Mouse (Mus musculus) left cerebral cortex, adult 8-10 months (tissue): ENCODE data around the gene Ap2s1. TPM values are rescaled to one million over a fixed set of nuclear protein-coding genes. Genes with fewer than 3 reads are reported as not detected.
"Not testable (repeated sequence)": the region's sequence is repeated elsewhere in the genome, so short reads cannot be mapped to it uniquely, and the experiment has no call there.

Source experiments
- DNase-seq, 2 experiments: peaks; one replicate each; pipeline ENCODE4 v3.0.0; 2022; ENCODE audit warnings: low spot score in 2 of 2
- total RNA-seq, 4 experiments: library from RNA; stranded (reverse); gene quantifications; 2 replicates each; pipeline ENCODE4 v1.2.4; 2022

Gene Ap2s1
- 100 to 1,000 TPM; 244 to 255 (median 248) TPM for total RNA-seq

DNA sequence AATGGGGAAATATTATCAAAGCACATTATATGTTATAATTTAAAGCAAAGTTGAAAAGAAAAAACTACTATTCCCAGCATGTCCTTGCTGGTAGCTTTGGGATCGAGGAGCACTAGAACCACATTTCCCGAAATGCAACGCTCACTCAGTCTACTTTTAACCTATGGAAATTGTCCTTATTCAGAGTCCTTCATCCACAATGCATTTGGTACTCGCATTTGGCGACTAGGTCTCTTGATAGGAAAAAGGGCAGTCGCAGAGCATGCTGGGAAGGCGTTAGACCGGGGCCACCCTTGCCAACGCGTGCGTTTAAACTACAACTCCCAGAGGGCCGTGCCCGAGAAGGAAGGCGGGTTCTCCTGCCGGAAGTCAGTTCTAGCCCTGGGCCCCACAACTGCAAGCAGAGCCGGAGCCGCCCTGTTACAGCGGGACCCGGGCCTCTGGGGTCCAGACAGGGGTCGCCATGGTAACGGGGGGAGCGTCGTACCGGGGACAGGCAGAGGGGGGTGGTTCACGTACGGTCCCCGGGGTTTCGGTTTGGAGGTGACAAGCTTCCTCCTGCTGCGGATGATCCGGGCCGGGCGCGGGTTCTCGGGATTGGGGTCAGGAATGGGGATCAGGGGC is at the start of gene Ap2s1:
Gene Ap2s1, plus strand, starts transcription at position 338 of the 624 bp plus-strand sequence.
- peak; percentile 92 to 98 for DNase-seq

GRCm38 (mm10) chr7:16689196-16689595 is 49.0 kb upstream of the Ap2s1 start:
- DNase-seq: no peak

DNA sequence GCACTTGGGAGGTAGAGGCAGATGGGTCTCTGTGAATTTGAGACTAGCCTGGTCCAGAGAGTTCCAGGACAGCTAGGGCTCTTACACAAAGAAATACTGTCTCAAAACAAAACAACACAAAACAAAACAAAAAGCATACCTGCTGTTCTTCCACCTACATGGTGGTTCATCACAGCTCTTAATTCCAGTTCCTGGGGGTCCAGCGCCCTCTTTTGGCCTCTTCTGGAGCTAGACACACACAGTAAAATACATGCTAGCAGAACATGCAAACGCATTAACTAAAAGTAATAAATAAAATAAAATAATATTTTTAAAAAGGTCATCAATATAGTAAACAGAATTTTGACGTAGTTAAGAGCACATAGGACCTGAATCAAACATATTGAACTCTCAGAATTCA is 43.2 kb upstream of the Ap2s1 start:
- no peak for DNase-seq

DNA sequence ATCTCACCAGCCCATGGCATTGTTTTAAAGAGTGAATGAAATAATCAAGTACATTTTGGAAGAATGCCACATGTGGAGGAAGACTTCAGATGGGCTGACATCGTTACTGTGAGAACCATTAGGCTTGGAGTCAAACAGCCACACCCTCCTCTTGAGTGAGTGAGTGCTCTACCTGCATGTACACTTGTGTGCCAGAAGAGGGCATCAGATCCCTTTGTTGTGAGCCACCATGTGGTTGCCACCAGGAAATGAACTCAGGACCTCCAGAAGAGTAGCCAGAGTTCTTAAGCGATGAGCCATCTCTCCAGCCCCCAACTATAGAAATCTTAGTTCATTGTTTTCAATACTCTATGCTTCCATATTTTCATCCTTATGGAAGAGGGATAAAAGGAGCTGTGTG is 39.2 kb upstream of the Ap2s1 start:
- no peak for DNase-seq

DNA sequence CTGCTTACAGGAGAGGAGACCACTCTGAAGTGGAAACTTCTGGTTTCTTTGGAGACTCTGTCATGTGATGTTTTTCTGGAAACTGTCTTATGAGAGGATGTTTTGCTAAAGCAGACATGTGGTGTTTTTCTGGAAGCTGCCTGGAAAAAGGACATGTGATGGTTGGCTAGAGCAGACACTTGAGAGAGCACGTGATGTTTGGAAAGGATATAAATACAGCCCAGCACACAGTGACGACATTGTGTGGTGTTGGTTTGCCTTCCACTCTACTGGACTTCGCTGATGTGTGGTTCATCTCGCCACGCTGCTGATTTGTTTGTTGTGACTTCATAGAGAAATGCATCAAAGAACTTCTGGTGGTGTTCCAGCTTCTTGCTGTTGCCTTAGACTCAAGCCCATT is 37.6 kb upstream of the Ap2s1 start:
- DNase-seq: no peak

DNA sequence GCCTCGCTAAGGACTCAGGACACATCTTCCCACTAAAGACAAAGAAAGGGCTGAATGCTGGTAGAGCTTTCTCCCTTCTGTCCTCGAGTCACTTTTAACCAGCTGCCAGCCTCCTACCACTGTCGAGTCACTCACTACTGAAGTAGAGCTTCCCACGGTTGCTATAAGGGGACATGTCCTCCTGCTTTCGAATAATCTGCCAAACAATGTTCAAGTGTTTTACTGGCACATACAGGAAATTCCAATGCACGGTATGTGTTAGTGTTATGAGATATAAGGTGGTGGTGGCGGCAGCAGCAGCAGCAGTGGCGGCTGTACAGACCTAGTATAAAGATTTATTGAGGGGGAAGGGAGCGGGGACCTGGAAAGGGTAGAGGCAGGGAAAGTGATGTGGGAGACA is 31.8 kb upstream of the Ap2s1 start:
- DNase-seq: peak in 1 of 2 experiments; percentile 71

DNA sequence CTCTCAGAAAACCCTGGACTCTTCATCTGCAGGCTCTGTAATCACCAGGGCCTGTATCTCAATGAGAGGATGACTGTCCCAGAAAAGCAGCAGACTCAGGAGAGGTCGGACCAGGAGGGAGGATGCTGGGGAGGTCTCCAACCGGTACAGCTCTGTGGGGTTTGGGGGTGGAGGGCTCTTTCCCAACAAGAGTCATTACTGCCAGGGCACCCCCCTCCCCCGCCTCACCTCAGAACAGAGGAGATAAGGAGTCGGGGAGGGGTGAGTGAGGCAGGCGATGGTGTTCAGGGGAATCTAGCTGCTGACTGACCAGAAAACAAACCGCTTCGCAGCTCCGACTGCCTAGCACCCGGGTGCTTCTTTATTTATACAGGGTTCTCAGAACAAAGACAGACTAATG is 30.0 kb upstream of the Ap2s1 start:
- DNase-seq: no peak

DNA sequence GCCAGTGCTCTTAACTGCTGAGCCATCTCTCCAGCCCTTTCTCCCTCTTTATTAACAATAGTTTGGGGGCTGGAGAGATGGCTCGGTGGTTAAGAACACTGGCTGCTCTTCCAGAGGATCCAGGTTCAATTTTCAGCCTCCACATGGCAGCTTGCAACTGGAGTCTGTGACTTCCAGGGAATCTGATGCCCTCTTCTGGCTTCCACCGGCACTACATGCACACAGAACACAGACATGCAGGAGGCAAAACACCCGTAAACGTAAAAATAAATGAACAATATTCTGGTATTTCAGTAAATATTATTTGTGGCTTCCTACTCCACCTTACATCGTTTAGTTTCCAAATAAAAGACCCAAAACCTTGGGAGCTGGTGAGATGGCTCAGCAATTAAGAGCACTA is 27.6 kb upstream of the Ap2s1 start:
- no peak for DNase-seq

- DNase-seq: no peak
Observed at GRCm38 (mm10) chr7:16712633-16713415, 25.4 kb upstream of the Ap2s1 start.

DNA sequence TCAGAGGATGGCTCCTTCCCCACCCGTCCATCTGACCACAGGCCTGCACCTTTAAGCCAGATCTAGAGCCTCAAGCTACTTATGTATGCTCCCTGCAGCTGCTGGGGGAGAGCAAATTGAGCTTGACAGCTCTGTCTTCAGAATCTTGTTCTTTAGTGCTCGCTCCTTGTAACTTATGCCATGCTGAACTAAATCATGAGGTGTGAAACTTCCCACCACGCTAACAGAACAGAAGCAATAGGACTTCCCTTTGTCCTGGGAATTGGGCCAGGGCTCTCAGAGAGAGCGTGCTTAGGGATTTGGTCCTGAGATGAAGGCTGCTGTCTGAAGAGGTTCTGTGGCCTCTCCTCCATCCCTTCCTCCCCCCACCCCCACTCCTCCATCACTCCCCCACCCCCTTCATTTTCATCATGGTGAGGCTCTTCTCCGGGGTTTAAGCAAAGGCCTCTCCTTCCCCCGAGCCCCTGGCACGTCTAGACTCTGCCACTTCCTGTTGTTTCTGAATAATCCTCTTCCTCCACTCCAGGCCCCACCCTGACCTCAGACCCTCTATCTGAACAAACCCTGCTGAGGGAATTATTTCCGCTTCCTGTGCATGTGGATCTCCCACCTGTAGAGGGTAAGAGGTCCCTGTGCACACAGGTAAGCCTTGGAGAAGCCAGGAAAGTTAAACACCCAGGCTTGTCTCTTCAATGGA is 21.6 kb upstream of the Ap2s1 start:
- DNase-seq: not testable (repeated sequence)

- DNase-seq: no peak
Observed at GRCm38 (mm10) chr7:16721629-16722028, 16.6 kb upstream of the Ap2s1 start, which contains the start of gene Ceacam9. Gene Ceacam9 (plus strand): TSS chr7:16721929.

GRCm38 (mm10) chr7:16722490-16722889 is 15.7 kb upstream of the Ap2s1 start:
- not testable (repeated sequence) for DNase-seq

GRCm38 (mm10) chr7:16728596-16729348 is 9.4 kb upstream of the Ap2s1 start:
- no peak for DNase-seq

- not testable (repeated sequence) for DNase-seq
Observed at GRCm38 (mm10) chr7:16729563-16729962, 8.6 kb upstream of the Ap2s1 start.

- DNase-seq: no peak
Observed at GRCm38 (mm10) chr7:16730791-16731190, 7.4 kb upstream of the Ap2s1 start.

DNA sequence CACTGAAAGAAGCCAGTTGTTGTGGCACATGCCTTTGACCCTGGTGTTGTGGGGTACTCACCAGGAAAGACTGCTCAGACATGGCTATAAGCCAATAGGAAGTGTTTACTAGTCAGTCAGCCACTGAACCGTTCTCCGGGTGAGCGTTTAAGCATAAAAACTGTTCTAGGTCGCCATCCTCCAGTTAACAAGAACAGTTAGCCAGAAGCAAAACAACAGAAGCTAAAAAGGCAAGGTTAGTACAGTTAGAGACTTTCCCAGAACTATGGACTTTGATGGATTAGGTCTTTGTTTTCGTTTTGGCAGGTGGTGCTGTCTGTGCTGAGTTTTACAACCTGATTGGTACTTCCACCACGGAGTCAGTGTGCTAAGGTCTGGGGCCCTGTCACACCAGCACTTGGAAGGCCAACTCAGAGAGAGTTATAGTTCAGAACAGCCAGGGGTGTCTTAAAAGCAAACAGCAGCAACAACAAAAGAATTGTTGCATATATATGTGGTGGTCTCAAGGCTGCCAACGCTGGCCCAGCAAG is 6.3 kb upstream of the Ap2s1 start:
- no peak for DNase-seq

GRCm38 (mm10) chr7:16737606-16738072 is 571 bp upstream of the Ap2s1 start:
- no peak for DNase-seq

DNA sequence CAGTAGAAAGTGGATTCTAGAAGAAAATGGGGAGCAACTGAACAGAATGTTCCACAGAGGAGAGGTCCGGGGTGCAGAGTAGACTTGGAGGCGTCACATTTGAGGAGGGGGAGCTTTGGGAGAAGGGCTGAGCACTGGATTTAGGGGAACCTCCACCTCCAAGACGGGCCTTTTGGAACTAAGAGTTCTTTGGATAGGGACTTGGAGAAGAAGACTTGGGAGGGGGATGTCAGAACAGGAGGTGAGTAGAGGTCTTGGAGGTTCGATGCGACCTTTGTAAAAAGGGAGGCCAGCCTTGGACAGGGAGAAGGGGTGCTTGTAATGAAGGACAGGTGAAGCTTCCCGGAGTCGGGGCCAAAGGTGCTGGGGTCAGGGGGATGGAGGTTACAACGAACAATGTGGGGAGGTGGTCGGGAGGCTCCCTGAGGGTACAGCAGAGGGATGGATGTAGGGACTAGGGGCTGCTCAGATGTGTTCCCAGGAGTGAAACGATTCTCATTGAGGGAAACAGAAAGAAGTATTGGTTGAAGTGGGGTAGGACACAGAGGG is 920 bp downstream of the Ap2s1 start:
- no peak for DNase-seq

DNA sequence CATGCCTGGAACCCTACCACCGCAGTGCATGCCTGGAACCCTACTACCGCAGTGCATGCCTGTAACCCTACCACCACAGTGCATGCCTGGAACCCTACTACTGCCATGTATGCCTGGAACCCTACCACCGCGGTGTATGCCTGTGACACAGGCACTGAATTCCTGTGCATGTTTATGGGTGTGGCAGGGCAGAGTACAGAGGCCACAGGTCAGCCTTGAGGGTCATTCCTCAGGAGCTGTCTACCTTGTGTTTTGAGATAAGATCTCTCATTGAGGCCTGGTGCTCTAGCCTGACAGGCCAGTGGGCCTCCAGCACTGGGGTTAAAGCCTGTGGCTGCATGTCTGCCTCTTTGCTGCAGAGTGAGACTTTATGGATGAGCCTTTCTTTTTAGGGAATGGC is 7.2 kb downstream of the Ap2s1 start:
- no peak for DNase-seq

GRCm38 (mm10) chr7:16746093-16746492 is 7.9 kb downstream of the Ap2s1 start:
- DNase-seq: no peak

- no peak for DNase-seq
Observed at GRCm38 (mm10) chr7:16747656-16748055, 9.4 kb downstream of the Ap2s1 start.
